Mouse (Mus musculus): ENCODE measurements at regions not wholly inside any gene's neighbourhood (a gene's known extent, or its start where the extent isn't known, plus 50 kb on each side); places are given as distances from the start of the nearest gene placed in this dataset.
"Not testable (repeated sequence)": the region's sequence is repeated elsewhere in the genome, so short reads cannot be mapped to it uniquely, and the experiment has no call there.

GRCm38 (mm10) chr14:53590601-53591000 is 663.3 kb downstream of the Dad1 start:
- DNase-seq (ENCODE audit: low read depth) = peak; percentile 76

- not testable (repeated sequence) for DNase-seq (ENCODE audit: low read depth)
Measured at GRCm38 (mm10) chr14:53582528-53582927, 671.4 kb downstream of the Dad1 start.

GRCm38 (mm10) chr14:53581734-53582133 is 672.2 kb downstream of the Dad1 start:
- not testable (repeated sequence) for DNase-seq (ENCODE audit: low read depth)

- not testable (repeated sequence) for DNase-seq (ENCODE audit: low read depth)
Measured at GRCm38 (mm10) chr14:53576927-53577326, 677.0 kb downstream of the Dad1 start.

- not testable (repeated sequence) for DNase-seq (ENCODE audit: low read depth)
Measured at GRCm38 (mm10) chr14:53572701-53573100, 681.2 kb downstream of the Dad1 start.

- DNase-seq (ENCODE audit: low read depth) = no peak
Measured at GRCm38 (mm10) chr14:53562606-53563005, 691.3 kb downstream of the Dad1 start.

GRCm38 (mm10) chr14:53560146-53560545 is 693.8 kb downstream of the Dad1 start:
- DNase-seq (ENCODE audit: low read depth) = not testable (repeated sequence)

GRCm38 (mm10) chr14:53559386-53559920 is 694.5 kb downstream of the Dad1 start:
- DNase-seq (ENCODE audit: low read depth) = not testable (repeated sequence)

- DNase-seq (ENCODE audit: low read depth) = peak; percentile 65
Measured at GRCm38 (mm10) chr14:53553771-53554170, 700.1 kb downstream of the Dad1 start.

- not testable (repeated sequence) for DNase-seq (ENCODE audit: low read depth)
Measured at GRCm38 (mm10) chr14:53547365-53547764, 706.5 kb downstream of the Dad1 start.

- DNase-seq (ENCODE audit: low read depth) = peak; percentile 41
Measured at GRCm38 (mm10) chr14:53545351-53545750, 708.6 kb downstream of the Dad1 start.

- DNase-seq (ENCODE audit: low read depth) = peak; percentile 79
Measured at GRCm38 (mm10) chr14:53541640-53542039, 712.3 kb downstream of the Dad1 start.

- DNase-seq (ENCODE audit: low read depth) = peak; percentile 67
Measured at GRCm38 (mm10) chr14:53537895-53538294, 716.0 kb downstream of the Dad1 start.

GRCm38 (mm10) chr14:53523430-53523829 is 730.5 kb downstream of the Dad1 start:
- not testable (repeated sequence) for DNase-seq (ENCODE audit: low read depth)

- DNase-seq (ENCODE audit: low read depth) = not testable (repeated sequence)
Measured at GRCm38 (mm10) chr14:53518954-53519353, 735.0 kb downstream of the Dad1 start.

GRCm38 (mm10) chr14:53516623-53517238 is 737.2 kb downstream of the Dad1 start:
- DNase-seq (ENCODE audit: low read depth) = not testable (repeated sequence)

GRCm38 (mm10) chr14:53505389-53505788 is 748.5 kb downstream of the Dad1 start:
- peak; percentile 79 for DNase-seq (ENCODE audit: low read depth)

GRCm38 (mm10) chr14:53488383-53488782 is 765.5 kb downstream of the Dad1 start:
- DNase-seq (ENCODE audit: low read depth) = not testable (repeated sequence)

- not testable (repeated sequence) for DNase-seq (ENCODE audit: low read depth)
Measured at GRCm38 (mm10) chr14:53487611-53488010, 766.3 kb downstream of the Dad1 start.

- peak; percentile 41 for DNase-seq (ENCODE audit: low read depth)
Measured at GRCm38 (mm10) chr14:53474170-53474569, 779.7 kb downstream of the Dad1 start.

- not testable (repeated sequence) for DNase-seq (ENCODE audit: low read depth)
Measured at GRCm38 (mm10) chr14:53460790-53461189, 793.1 kb downstream of the Dad1 start.

GRCm38 (mm10) chr14:53454001-53454400 is 799.9 kb downstream of the Dad1 start:
- peak; percentile 61 for DNase-seq (ENCODE audit: low read depth)

GRCm38 (mm10) chr14:53439643-53440042 is 814.3 kb downstream of the Dad1 start:
- DNase-seq (ENCODE audit: low read depth) = not testable (repeated sequence)

- DNase-seq (ENCODE audit: low read depth) = not testable (repeated sequence)
Measured at GRCm38 (mm10) chr14:53430130-53430529, 823.8 kb downstream of the Dad1 start.

Measured in naive thymus-derived CD4-positive, alpha-beta T cell, adult 2 months (primary cell).